ENCODE assay signal across 12 mouse cellular contexts in the genomic region with DNA sequence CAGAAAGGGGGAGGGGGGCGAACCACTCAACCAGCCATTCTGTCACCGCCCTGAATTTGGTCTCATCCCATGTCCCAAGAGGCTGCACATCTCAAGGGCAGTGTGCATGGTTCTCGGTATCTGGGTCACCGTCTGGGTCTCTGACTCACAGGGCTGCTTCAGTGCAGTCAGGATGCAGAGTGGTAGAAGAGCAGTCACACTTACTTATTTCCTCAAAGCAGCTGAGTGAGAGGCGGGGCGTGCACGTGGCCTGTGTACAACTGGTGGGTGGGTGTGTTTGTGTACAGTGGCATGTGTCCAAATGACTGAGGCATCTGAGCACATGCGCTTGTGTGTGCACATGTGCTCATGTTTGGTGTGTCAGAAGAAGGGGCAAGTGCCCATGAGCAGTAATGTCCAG. TPM values are rescaled to one million over a fixed set of nuclear protein-coding genes. Genes with fewer than 3 reads are reported as not detected.
A peak's percentile ranks its signal among the peaks of the same experiment; 100 is the strongest.
DNase-seq lines count a peak whose midpoint lies in the region; ATAC-seq and TF ChIP-seq lines count a peak whose summit lies in the region.
"Had no signal": no experiment of that assay in that cellular context is flagged by ENCODE, and none has a peak within 500 bp of the region (broad histone marks: within the 10 kb centered on the region; RNA-seq: fewer than 3 reads in every experiment).

No protein-coding gene starts in this region.

- peak; percentile 13 for DNase-seq in left cerebral cortex, adult 11 months (ENCODE audit: low spot score)
- DNase-seq in left cerebral cortex, postnatal 4 days, result no peak
- DNase-seq in adrenal gland, postnatal 25 days, result peak; percentile 51
- DNase-seq in layer of hippocampus, postnatal 14 days (ENCODE audit: low spot score in 2 of 2), result peak; percentile 43 to 60
- DNase-seq in right cerebral cortex, postnatal 14 days, result peak; percentile 43
- no peak for DNase-seq in spleen, postnatal 4 days (ENCODE audit: low spot score in 2 of 2)
- no peak for DNase-seq in midbrain, postnatal 0 days (ENCODE audit: low spot score)
- no peak for DNase-seq in forebrain, embryonic 11.5 days (ENCODE audit: low spot score)
- DNase-seq: kidney, adult 18-20 months had no signal

- no peaks in the 10 kb centered on the region for H3K9me3 ChIP-seq in midbrain, postnatal 0 days (ENCODE audit: low read length)
- H3K9me3 ChIP-seq in forebrain, embryonic 11.5 days (ENCODE audit: control insufficient read depth, low read length), result no peaks in the 10 kb centered on the region
- H3K9me3 ChIP-seq: embryonic facial prominence, embryonic 12.5 days; lung, embryonic 15.5 days had no signal

- no peak overlapping the region for H3K9ac ChIP-seq in midbrain, postnatal 0 days (replicated peaks; ENCODE audit: low read length, poor library complexity, severe bottlenecking)
- H3K9ac ChIP-seq in forebrain, embryonic 11.5 days (ENCODE audit: low read length), result no peak overlapping the region
- H3K9ac ChIP-seq: embryonic facial prominence, embryonic 12.5 days; lung, embryonic 15.5 days had no signal

- no peak for TF ChIP-seq CTCF in midbrain, postnatal 0 days (IDR thresholded peaks at IDR 0.05)

- WGBS in midbrain, postnatal 0 days, result 85% methylated on average over 8 of the region's 8 CpGs
- WGBS in forebrain, embryonic 11.5 days, result 87% methylated on average over 8 of the region's 8 CpGs

- peaks cover 4% of the 10 kb centered on the region; the same call in 1 of the 2 replicates for H3K4me1 ChIP-seq in midbrain, postnatal 0 days (ENCODE audit: insufficient read depth, low read length)
- peaks cover 8% of the 10 kb centered on the region; the same call in 1 of the 2 replicates for H3K4me1 ChIP-seq in forebrain, embryonic 11.5 days (replicated peaks; ENCODE audit: control insufficient read depth, insufficient read depth, low read length)

- H3K36me3 ChIP-seq in midbrain, postnatal 0 days (ENCODE audit: insufficient read depth, low read length), result no peaks in the 10 kb centered on the region
- H3K36me3 ChIP-seq in forebrain, embryonic 11.5 days (ENCODE audit: control insufficient read depth, insufficient read depth, low read length), result no peaks in the 10 kb centered on the region
- H3K36me3 ChIP-seq: embryonic facial prominence, embryonic 12.5 days; lung, embryonic 15.5 days had no signal

- no peak for ATAC-seq in midbrain, postnatal 0 days (ENCODE audit: low FRiP score)
- no peak for ATAC-seq in forebrain, embryonic 11.5 days (replicated peaks; ENCODE audit: low FRiP score)

- no peak overlapping the region for H3K27ac ChIP-seq in midbrain, postnatal 0 days (ENCODE audit: low read depth, low read length)
- H3K27ac ChIP-seq in forebrain, embryonic 11.5 days (ENCODE audit: low read depth, low read length), result no peak overlapping the region
- H3K27ac ChIP-seq: embryonic facial prominence, embryonic 12.5 days; lung, embryonic 15.5 days had no signal

- no peak overlapping the region for H3K4me3 ChIP-seq in midbrain, postnatal 0 days (ENCODE audit: low read depth, low read length)
- no peak overlapping the region for H3K4me3 ChIP-seq in forebrain, embryonic 11.5 days (ENCODE audit: low read depth, low read length)
- H3K4me3 ChIP-seq: embryonic facial prominence, embryonic 12.5 days; lung, embryonic 15.5 days had no signal

- H3K27me3 ChIP-seq in midbrain, postnatal 0 days (ENCODE audit: insufficient read depth, low read length), result no peaks in the 10 kb centered on the region; the same call in 1 of the 2 replicates
- no peaks in the 10 kb centered on the region for H3K27me3 ChIP-seq in forebrain, embryonic 11.5 days (ENCODE audit: control insufficient read depth, insufficient read depth, low read length)
- H3K27me3 ChIP-seq: embryonic facial prominence, embryonic 12.5 days; lung, embryonic 15.5 days had no signal

- H3K4me2 ChIP-seq in midbrain, postnatal 0 days (ENCODE audit: low read depth, low read length, poor library complexity, severe bottlenecking), result no peak overlapping the region
- no peak overlapping the region for H3K4me2 ChIP-seq in forebrain, embryonic 11.5 days (ENCODE audit: low read depth, low read length, severe bottlenecking)
- H3K4me2 ChIP-seq: embryonic facial prominence, embryonic 12.5 days; lung, embryonic 15.5 days had no signal

- intact Hi-C loops in left cerebral cortex, postnatal 4 days (cut with DNase I), result no loop called here

RNA-seq across cellular contexts. Expression of gene Sdk2, which starts 28.8 kb away (rescaled TPM):
- total RNA-seq in left cerebral cortex, postnatal 4 days (2021), result 10 to 100 TPM; 23.8 to 24.8 TPM
- 1.5 and 4.0 TPM in 2 replicates for total RNA-seq in adrenal gland, postnatal 25 days (2021)
- total RNA-seq in layer of hippocampus, postnatal 14 days (2021), result 10 to 100 TPM; 26.2 to 33.6 TPM
- total RNA-seq in midbrain, postnatal 0 days (2014; rRNA removed), result 26.1 and 26.4 TPM in 2 replicates
- 2.1 and 2.5 TPM in 2 replicates for polyA plus RNA-seq in midbrain, postnatal 0 days (2015; fragmentation: Nextera tagmentation; extraction: Ambion mirVana)
- polyA plus RNA-seq in forebrain, embryonic 11.5 days (2014; fragmentation: Nextera tagmentation; extraction: Ambion mirVana), result 1.5 and 1.7 TPM in 2 replicates
- total RNA-seq: granulocyte monocyte progenitor cell, adult 5-6 weeks had no signal

Comparison
In these comparisons a context has a peak if more than half of its experiments do, and no peak if none do; other contexts are left out.
1. DNase-seq: peak in left cerebral cortex, adult 11 months (single experiment), adrenal gland, postnatal 25 days (single experiment), layer of hippocampus, postnatal 14 days (2 of 2) and right cerebral cortex, postnatal 14 days (single experiment); none in left cerebral cortex, postnatal 4 days (single experiment), spleen, postnatal 4 days (0 of 2), midbrain, postnatal 0 days (single experiment) and forebrain, embryonic 11.5 days (single experiment).